Mouse (Mus musculus): ENCODE data around the gene Asb7.

- TF ChIP-seq POLR2A (IDR thresholded peaks at IDR 0.05; ENCODE audit: borderline replicate concordance, extremely low read depth, insufficient read depth, insufficient read length, poor library complexity, severe bottlenecking) (no peak), CTCF (IDR thresholded peaks at IDR 0.05; ENCODE audit: borderline replicate concordance, extremely low read depth, insufficient read depth, insufficient read length) (no peak)
Measured at GRCm38 (mm10) chr7:66704631-66705030, 15.2 kb upstream of the Asb7 start.
